Mouse (Mus musculus) 3134 (cell line): ENCODE results near the gene Prm2.

Experiments
- DNase-seq: peaks from one replicate; pipeline ENCODE4 v3.0.0-alpha.2; 2011; ENCODE audit warnings: low spot score; ENCODE audit not compliant: insufficient read length; ENCODE audit errors: extremely low read depth

The Prm2 gene

DNA sequence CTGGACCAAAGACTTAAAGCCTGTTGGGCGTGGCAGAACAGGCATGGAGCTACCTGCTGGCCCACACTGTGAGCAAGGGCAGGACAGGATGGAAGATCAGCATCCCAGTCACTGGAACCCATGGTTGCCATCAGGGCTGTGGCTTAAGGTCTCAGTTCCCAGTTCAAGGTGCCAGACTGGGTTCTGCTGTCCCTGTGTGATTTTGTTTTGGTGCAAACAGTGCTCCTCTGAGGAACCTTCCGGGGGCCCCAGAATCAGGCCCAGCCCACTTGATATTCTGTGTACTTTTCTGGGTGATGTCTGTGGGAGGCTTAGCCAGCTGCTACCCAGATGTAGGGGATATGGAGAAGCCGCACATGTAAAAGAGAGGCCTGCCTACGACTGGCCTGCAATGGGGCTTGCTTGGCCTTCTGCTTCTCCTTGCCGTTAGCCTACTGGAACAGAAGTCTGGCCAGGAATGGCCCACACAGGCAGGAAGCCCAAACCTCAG, 15.3 kb downstream of the Prm2 start:
- no peak for DNase-seq

- DNase-seq = no peak
Measured at GRCm38 (mm10) chr16:10777579-10778160, 18.3 kb downstream of the Prm2 start.

- peak; percentile 61 for DNase-seq
Measured at GRCm38 (mm10) chr16:10776322-10776721, 19.6 kb downstream of the Prm2 start.

- no peak for DNase-seq
Measured at GRCm38 (mm10) chr16:10774726-10775125, 21.2 kb downstream of the Prm2 start.

DNA sequence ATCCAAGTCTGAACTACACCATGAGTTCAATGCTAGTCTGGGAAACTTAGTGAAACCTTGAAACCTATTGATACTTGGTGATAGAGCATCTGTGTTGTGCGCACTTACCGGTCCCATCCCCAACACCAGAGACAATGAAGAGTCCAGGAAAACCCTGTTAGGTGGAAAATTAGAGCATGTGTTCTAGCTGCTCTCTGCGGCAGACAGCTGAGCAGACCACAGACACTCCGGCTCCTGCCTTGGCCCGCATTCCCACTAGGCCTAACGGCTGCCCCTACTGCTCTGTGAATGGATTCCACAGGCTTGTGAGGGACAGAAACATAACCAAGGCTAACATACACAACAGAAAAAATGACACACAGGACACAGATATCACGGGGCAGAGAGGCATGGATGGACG, 22.4 kb downstream of the Prm2 start:
- no peak for DNase-seq

DNA sequence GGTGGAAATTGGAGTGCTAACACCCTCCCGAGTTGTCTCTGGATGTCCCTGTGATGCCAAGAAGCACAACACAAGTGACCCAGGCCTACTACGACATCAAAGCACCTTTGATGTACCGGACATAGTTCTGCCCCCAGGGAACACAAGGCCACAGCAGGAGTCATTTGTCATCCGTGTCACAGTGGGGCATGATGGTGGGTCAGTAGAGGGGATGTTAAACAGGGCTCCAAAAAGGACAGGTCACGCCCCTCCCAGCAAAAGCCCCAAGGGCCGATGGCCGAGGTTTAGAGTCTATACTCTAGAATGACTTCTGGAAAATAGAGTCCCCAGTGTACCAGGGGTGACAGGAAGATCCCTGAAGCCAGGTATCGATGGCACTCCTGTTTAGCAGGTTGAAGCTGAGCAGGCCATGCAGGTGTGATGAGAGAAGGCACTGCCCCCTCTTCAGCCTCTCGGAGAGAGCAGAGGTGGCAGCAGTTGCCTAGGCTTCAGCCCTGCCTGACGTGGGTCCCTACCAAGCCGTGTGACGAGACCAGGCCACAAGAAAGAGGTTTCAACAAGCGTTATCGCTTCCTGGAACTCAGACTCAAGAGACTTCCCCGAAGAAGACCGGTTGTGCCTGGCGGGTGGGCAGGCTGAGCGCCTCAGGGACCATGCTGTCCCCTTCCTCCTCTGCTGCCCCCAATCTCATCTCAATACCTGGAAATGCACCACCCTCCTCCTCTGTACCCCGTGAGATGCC, 24.0 kb downstream of the Prm2 start:
- DNase-seq = no peak

GRCm38 (mm10) chr16:10770531-10771325, 25.2 kb downstream of the Prm2 start:
- DNase-seq = no peak

DNA sequence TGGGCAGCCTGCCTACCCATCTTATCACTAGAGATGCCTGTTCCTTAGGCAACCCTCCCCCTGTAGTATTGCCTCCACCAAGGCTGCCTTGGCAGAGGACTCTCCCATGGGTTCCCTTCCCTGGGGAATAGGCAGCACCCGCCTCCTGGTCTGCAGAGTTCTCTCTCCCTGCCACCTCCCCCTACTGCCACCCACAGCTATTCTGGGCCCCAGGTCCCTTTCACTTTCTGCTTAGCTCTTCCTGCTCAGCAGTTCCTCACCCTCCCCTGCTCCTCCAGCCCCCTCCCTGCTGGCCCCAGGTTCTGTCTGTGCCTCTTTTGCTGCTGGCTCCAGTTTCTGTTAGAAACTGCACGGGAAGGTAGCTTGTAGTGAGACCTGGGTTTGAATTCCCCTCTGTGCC, 26.3 kb downstream of the Prm2 start:
- DNase-seq = peak; percentile 70

- peak; percentile 51 for DNase-seq
Measured at GRCm38 (mm10) chr16:10768821-10769220, 27.1 kb downstream of the Prm2 start.

DNA sequence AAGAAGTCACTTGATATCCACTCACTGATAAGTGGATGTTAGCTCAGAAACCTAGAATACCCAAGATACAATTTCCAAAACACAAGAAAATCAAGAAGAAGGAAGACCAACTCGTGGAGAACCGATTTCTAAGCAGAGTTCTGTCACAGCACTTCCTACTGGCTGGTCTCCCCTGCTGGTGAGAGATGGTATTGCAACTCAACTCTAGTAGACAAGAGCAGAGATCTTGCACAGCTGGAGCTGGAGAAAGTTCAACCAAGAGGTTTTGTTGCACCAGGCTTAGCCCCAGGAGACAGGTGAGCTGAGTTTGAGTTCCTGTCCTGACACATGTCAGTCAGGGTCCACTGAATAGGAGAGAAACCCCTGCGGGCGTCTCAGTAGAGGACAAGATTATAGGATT, 28.8 kb downstream of the Prm2 start:
- DNase-seq = no peak

DNA sequence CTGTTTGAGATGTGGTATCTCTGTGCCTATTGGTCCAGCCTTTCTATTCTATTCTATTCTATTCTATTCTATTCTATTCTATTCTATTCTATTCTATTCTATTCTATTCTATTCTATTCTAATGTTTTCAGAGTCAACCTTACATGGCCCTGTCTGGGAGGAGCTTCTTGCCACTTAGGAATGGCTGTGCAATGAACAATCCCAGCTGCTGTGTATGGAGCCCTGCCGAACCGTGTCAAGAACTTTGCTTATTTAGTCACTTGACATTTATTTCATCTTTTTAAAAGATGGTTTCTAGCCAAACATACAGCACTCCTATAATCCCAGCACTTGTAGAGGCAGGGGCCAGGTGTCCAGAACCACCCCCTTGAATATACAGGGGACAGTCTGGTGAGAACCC, 31.6 kb downstream of the Prm2 start:
- no peak for DNase-seq

DNA sequence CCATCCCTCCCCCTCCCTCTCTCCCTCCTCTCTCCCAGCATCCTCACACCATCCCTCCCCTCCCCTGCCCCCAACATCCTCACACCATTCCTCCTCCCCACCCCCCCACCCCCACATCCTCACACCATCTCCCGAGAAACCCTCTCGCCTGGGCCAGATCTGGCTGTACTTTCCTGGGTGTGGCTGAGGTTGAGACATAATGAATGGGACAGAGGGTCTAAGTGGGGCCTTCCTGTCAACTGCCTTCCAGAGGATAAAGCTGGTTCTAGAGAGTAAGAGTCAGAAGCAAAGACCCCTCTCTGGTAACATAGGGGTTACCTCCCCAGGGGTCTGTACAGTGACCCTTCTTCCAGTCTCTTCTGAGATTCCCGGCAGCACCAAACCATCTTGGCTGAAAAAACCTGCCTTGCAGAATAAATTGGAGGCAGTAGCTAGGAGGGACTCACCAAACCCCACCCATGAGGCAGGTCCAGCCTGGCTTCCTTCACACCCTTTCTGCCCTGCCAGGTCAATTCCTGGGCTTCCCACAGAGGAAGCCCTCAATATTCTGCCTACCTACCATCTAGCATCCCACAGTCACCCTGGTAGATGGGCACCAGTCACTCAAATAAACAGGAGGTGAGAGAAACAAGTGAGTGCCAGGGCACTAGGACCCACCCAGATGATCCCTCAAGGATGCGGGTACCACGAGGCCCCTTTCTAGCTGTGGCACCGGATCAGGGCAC, 32.2 kb downstream of the Prm2 start:
- DNase-seq = no peak

- DNase-seq = no peak
Measured at GRCm38 (mm10) chr16:10762569-10763180, 33.3 kb downstream of the Prm2 start.

- no peak for DNase-seq
Measured at GRCm38 (mm10) chr16:10761182-10761581, 34.8 kb downstream of the Prm2 start.

DNA sequence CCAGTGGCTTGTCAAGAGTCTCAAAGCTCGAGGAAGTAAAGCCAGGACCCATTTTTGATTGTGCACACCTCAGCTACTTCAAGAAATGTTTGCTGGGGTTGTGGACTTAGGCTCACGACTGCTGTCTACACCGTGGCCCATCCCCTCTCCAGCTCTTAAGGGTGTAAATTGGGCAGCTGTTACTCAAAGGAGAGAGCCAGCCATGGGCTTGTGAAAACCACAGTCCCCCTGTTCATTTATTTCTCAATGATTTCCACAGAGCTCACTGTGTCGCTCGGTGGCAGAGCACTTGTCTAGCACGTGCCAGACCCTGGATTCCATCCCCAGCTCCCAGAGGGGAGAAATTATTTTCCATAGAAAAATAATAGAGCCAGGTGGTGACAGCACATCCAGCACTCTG, 39.8 kb downstream of the Prm2 start:
- DNase-seq = no peak

- DNase-seq = peak; percentile 96
Measured at GRCm38 (mm10) chr16:10754521-10755296, 41.2 kb downstream of the Prm2 start.

DNA sequence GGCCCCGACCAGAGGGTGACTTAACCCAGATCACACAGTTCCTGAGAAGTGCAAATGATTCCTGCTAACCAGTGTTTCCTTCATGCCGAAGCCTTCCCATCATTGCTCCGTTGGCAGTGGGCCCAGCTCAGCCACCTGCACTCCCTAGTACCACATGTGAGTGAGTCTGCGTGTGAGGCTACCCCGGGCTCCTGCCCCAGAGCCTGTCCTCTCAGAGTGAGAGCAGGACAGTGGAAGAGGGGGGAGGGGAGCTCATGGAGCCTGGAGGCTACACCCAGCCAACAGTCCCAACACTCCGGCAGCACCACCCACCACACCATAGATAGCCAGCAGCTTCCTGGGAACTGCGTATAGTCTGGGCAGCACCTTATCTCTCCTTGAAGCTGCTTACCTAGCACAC, 46.1 kb downstream of the Prm2 start:
- no peak for DNase-seq

- no peak for DNase-seq
Measured at GRCm38 (mm10) chr16:10749226-10749625, 46.7 kb downstream of the Prm2 start.
